Mouse (Mus musculus) CD4-positive helper T cell, adult 2 months (primary cell): ENCODE data around the gene Vars.
"Not testable (repeated sequence)": the region's sequence is repeated elsewhere in the genome, so short reads cannot be mapped to it uniquely, and the experiment has no call there.

Experiments used
- DNase-seq: peaks from one replicate; pipeline ENCODE4 v3.0.0-alpha.2; 2012; ENCODE audit warnings: low read depth, missing footprints, low spot score

Gene Vars

DNA sequence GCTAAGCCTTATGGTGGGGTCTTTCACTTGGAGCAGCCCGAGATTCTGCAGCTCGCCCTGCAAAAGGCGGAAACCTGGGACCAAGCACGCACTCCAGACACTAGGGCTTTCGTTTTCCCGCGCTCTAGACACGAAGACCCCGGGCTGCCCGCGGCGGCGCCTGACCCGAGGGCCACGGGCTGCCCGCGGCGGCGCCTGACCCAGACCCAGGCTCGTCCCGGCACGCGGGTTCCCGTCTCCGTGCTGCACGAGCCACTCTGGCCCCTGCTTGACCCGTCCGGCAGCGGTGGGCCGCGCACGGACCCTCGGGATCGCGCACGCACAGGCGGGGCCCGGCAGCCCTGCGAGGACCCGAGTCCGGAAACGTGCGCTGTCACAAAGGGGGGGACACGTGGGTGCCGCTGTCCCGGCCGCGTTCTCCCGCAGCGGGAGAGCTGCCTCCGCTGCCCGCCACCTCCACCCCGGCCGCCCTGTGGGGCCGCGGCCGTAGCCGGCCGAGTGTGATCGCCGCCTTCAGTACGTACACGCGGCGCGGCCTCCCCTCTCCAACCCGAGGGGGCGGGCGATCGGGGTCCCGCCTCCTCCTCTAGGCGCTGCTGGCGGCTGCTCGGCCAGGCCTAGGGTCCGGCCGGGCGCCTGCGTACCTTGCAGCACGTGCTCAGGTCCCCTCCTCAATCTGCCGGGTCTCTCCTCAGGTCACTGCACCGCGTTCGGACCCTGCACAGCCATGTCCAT, at the start of gene Vars:
TSS of gene Vars (plus strand) at position 271 of the 735 bp plus-strand sequence.
- DNase-seq = peak; percentile 89

DNA sequence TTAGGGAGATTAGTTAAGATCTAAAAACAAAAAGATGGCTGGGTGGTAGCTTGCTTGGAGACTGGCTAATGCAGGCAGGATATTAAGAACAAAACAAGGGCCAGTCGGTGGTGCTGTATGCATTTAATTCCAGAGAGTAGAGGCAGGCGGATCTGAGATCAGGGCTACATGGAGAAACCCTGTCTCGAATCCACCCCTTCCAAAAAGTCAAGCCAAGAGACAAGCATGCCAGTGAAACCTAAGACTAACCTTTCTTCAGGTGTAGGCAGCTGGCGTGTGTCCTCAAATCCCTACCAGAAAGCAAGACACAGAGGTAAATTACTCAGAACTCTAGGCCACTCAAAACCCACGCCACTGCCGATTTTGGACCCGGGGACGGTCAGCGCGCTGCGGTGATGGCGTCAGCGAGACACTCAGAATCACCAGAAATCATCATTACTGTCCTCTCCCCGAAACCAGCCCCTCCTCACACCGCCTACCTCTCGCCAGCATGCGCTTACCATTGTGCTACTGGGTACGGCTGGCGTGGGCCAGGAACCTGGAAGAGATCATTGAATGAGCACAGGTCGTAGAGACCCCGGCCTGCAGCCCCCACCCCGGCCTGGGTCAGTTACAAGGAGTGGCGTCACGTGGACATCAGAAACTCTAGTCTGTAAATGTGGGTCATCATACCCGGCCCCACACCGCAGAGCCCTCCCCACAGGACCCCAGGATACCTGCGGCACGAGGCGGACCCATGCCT, 49.0 kb upstream of the Vars start:
- no peak for DNase-seq

DNA sequence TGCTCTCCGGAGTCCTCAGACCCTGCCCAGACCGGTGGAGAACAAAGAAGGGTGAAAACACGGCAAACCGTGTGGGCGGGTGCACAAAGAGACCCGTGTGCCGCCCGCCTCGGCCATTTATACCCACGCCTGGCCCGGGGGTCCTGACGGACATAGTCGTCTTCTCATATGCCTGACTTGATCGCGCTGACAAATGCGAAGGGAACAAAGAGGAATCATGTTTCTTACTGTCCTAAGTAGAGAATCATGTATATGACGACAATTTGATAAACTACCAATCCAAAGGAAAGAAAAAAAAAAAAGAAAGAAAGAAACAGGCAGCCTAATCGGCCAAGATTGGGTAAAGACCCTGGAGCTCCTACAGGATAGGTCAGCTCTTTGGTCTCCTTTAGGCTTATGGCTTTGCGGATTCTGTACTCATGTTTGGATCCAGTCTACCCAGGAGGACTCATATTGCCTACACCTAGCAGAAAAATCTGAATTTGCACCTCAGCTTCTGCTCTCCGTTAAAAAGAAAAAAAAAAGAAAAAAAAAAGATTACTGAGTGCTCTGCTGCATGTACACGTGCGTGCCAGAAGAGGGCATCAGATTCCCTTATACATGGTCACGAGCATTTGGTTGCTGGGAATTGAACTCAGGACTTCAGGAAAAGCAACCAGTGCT, 48.3 kb upstream of the Vars start:
- DNase-seq = peak; percentile 80

DNA sequence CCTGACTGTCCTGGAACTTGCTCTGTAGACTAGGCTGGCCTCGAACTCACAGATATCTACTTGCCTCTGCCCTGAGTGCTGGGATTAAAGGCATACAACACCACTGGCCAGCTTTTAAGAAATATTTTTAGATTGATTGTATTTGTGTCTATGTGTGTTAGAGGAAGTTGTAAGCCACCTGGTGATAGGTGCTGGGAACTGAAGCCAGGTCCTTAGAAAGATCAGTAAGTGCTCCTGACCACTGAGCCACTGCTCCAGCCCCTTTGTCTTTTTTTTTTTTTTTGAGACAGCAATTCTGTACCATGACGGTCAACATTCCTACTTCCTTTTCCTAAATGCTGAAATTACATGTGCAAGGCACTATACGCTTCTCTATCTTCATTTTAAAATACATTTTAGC, 47.5 kb upstream of the Vars start:
- DNase-seq = no peak

DNA sequence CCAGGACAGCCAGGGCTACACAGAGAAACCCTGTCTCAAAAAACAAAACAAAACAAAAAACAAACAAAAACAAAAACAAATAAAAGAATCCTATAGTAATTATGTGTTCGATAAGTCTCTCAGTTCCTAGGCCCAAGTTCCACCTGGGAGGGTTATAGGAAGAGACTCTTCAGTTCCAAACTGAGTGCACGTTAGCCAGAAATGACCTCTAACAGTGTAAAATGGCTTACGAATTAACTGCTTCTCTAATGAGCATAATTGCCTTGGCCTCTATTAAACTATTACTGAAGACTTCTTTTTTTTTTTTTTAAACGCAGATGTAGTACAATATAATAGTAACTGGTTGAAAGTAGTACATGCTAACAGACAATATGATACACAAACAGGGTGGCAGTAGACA, 46.9 kb upstream of the Vars start:
- DNase-seq = no peak

DNA sequence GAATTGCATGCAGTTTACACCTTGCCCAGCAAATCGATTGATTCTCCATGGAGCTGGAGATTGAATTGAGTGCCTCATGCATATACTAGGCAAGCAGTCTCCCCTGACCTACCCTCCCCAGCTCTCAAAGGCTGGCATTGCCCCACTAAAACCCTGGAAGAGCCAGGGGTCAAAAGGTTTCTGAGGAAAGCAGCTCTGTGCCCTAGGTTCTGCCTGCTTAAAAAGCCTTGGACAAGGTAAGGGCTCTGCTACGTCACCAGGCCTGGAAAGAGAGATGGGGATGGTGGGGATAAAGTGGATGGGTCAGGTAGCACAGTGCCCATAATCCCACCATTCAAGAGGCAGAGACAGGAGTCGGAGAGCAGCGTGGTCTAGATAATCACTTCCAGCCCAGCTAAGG, 46.0 kb upstream of the Vars start:
- DNase-seq = no peak

DNA sequence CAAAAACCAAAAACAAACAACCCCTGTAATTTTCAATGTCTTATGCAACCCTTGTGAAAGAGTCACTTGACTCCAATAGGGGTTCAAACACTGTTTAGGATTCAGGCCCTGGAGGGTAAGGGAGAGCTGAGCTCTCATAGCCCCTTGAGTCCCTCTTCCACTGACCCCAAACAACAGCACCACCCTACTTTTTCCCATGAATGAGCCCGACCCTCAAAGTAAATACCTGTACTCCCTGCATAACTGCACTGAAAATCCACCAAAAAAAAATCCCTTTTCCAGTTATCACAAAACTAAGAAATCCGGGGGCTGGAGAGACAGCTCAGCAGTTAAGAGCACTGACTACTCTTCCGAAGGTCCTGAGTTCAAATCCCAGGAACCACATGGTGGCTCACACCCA, 44.9 kb upstream of the Vars start:
- DNase-seq = no peak

DNA sequence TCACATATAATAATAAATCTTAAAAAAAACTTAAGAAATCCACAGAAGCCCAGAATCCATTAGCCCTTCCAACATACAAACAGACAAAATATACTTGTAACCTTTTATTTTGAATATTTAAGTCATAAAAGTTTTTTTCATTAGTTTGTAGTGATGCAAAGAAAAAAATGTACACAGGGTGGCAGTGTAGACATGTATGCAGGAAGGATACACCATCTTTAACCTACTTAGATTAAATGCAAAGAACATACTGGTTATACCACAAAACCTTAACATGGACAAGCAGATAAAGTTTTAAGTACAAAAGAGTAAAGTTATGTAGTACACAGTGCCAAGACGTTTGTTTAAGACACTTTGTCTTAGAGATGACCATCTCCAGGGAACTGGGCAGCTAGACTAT, 44.4 kb upstream of the Vars start:
- DNase-seq = peak; percentile 62

DNA sequence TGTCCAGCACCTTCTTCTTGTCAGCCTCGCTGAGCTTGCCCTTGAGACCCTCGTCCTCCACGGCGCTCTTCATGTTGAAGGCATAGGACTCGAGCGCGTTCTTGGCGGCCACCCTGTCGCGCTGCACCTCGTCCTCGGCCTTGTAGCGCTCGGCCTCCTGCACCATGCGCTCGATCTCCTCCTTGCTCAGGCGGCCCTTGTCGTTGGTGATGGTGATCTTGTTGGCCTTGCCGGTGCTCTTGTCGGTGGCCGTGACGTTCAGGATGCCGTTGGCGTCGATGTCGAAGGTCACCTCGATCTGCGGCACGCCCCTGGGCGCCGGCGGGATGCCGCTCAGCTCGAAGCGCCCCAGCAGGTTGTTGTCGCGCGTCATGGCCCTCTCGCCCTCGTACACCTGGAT, 43.5 kb upstream of the Vars start:
- DNase-seq = not testable (repeated sequence)

DNA sequence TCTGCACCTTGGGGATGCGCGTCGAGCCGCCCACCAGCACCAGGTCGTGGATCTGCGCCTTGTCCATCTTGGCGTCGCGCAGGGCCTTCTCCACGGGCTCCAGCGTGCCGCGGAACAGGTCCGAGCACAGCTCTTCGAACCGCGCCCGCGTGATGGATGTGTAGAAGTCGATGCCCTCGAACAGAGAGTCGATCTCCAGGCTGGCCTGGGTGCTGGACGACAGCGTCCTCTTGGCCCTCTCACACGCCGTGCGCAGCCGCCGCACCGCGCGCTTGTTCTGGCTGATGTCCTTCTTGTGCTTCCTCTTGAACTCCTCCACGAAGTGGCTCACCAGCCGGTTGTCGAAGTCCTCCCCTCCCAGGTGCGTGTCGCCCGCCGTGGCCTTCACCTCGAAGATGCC, 42.8 kb upstream of the Vars start:
- DNase-seq = not testable (repeated sequence)

DNA sequence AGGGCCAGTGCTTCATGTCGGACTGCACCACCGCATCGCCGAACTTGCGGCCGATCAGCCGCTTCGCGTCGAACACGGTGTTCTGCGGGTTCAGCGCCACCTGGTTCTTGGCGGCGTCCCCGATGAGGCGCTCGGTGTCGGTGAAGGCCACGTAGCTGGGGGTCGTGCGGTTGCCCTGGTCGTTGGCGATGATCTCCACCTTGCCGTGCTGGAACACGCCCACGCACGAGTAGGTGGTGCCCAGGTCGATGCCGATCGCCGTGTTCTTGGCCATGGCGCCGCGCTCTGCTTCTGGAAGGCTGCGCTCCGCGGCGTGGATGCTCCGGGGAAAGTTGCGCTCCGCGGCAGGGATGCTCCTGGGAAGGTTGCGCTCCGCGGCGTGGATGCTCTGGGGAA, 42.1 kb upstream of the Vars start:
- not testable (repeated sequence) for DNase-seq

DNA sequence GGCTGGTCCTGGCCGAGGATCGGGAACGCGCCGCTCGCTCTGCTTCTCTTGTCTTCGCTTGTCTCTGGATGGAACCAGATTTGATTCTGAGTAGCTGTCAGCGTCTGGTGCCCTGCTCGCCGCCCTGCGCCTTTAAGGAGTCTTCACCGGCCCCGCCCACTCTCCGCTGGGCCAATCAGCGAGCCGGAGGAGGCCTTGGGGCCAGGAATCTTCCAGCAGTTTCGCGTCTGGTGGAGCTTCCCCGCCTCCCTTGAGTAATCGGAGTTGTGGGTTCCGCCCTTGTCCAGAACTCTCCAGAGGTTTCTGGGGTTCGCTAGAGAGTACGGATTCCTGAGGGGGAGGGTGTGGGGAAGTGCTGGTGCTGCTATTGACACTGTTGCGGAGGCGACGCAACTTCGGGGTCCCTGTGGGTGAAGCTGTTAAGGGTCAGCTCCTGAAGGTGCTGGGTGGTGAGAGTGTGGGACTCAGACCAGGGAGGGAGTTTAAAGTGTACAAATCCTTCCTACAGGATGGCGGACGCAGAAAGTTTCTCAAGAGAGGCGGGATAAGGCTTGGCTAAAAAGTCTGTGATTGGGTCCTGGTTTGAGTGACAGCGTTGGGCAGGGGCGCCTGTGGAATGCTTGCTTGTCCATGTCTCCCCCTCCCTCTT, 41.5 kb upstream of the Vars start, which contains the start of gene Hspa1b:
TSS of gene Hspa1b (minus strand) at position 109 of the 649 bp plus-strand sequence.
- peak; percentile 86 for DNase-seq

DNA sequence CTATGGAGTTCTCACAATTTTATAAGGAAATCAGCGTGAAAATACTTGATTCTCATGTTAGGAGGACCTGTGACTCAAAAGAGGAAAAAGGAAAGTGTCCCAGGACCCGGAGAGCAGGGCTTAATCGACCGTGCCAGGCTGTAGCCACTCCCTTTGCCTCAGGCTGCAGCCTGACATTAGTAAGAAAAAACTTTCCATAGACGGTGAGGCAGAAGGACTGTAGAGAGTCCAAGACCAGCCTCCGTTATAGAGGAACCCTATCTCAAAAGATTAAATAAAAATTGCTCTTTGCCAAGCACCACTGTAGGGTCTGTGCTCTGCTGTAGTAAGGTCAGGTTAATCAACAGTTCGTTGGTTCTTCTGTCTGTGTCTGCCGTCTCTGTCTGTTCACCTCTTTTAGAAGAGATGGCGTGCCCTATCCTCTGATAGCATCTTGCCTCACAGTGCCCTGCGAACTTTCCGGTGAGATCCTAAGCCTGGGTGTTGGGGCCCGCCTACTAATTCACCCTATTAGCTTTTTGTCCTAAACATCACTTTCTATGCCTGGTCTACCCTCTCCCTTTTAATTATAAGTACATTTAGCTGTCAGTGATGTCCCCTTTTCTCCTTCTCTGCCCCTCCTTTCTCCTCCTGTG, 40.8 kb upstream of the Vars start:
- peak; percentile 62 for DNase-seq

DNA sequence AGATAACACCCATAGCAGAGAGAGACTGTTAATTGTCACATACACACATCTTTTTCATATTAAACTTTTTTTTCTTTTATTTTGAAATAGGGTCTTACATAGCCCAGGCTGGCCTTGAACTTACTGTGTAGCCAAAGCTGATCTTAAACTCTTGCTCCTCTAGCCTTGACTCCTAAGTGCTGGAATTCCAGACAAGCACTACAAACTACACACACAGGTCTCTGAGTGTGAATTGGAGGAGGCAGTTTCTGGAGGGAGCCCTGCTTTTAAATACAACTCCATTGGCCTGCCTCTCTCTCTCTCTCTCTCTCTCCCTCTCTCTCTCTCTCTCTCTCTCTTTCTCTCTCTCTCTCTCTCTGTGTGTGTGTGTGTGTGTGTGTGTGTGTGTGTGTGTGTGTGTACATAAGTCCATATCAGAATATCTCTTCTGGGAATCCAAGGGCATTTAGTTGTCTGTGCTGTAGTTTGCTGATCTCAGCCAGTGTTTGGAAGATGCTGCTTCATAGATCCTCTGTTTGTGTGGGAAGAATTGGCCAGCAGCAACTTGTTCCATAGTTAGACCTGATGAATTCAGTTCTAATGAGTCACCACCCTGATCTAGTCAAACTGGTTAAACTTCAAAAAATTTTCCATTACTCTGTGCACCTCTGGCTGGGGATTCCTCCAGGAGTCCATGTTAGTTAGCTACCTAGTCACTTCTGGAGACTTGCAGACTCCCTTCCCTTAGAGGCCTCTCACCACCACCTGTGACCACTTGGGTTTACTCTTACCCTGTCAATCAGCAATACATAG, 39.9 kb upstream of the Vars start:
- no peak for DNase-seq

DNA sequence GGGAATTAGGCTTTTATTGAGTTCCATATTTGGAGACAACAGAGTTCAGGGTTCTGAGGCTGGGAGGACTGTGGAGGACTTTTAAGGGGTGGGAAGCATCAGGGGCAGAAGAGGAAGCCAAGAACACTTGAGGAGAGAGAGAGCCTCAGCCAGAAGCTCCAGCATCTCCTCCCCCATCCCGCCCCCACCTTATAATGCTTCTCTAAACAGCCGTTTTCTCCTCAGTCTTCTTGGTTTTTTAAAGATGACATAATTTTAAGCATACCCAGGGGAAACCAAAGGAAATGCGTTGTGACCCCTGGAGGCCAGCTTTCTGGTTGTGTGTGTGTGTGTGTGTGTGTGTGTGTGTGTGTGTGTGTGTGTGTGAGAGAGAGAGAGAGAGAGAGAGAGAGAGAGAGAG, 38.7 kb upstream of the Vars start:
- no peak for DNase-seq

DNA sequence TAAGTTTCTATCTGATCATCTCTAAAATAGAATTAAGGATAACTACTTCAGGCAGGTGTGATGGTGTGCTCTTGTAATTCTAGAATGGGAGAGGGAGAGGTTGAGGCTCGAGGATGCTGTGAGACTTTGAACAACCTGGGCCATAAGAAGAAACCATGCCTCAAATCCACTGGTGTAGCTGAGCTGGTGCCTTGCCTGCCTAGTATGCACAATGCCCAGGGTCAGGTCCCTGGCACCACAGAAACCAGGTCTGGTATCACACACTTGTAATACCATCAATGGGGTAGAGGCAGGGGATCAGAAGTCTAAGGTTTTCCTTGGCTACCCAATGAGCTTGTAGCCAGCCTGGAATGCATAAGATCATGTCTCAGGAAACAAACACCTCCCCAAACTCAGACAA, 37.9 kb upstream of the Vars start:
- no peak for DNase-seq

DNA sequence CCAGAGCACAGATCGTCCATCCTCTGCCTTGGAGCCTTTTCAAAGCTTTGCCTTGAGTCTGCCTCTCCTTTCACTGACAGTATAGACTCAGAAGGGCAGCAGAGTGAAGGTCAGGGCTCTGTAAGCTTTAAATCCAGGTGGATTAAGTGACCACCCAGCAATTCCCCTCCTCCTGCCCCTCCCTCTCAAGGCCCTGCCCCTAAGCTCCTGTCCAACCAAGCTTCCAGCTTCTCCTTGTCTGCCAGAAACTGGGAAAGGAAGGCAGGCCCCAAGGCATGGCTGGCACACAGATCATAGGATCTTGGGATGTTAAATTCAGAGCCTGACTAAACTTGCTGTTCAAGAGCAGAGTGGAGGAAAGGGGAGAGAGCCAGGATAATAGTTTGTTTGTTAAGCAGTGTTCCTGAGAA, 36.1 kb upstream of the Vars start:
- DNase-seq = no peak

DNA sequence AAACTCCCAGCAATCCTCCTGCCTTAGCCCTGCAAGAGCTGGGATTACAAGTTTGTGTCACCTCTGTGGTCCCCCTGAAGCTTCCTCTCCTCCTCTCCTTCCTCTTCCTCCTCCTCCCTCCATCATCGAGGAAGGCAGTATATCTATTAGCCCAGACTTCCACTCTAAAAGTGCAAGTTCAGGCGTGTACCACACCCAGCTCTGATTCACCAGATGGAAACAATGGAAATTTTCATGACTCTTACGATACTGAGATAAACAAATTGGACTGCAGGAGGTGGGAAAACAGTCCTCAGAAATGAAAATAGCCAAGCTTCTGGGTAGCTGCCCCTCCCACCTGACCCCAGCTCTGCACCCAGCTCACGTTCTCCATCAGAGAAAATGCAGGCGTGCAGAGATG, 35.2 kb upstream of the Vars start:
- DNase-seq = no peak

DNA sequence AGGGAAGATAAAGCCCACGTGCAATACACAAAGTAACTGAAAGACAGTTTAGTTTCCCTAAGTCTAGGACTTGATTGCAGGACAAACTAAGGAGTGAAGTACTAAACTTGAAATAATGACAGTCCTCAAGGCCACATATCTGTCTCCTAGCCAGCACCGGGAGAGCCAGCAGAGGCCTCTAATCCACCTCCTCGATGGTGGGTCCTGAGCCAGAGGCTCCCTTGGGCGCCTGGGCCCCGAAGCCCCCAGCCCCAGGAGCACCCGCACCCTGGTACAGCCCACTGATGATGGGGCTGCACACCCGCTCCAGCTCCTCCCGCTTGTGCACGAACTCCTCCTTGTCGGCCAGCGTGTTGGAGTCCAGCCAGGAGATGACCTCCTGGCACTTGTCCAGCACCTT, 31.0 kb upstream of the Vars start, which contains the start of gene Gm20481:
TSS of gene Gm20481 (plus strand) at position 91 of the 400 bp plus-strand sequence.
- not testable (repeated sequence) for DNase-seq

DNA sequence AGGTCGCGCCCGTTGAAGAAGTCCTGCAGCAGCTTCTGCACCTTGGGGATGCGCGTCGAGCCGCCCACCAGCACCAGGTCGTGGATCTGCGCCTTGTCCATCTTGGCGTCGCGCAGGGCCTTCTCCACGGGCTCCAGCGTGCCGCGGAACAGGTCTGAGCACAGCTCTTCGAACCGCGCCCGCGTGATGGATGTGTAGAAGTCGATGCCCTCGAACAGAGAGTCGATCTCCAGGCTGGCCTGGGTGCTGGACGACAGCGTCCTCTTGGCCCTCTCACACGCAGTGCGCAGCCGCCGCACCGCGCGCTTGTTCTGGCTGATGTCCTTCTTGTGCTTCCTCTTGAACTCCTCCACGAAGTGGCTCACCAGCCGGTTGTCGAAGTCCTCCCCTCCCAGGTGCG, 29.9 kb upstream of the Vars start:
- DNase-seq = not testable (repeated sequence)

DNA sequence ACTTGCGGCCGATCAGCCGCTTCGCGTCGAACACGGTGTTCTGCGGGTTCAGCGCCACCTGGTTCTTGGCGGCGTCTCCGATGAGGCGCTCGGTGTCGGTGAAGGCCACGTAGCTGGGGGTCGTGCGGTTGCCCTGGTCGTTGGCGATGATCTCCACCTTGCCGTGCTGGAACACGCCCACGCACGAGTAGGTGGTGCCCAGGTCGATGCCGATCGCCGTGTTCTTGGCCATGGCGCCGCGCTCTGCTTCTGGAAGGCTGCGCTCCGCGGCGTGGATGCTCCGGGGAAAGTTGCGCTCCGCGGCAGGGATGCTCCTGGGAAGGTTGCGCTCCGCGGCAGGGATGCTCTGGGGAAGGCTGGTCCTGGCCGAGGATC, 29.1 kb upstream of the Vars start:
- not testable (repeated sequence) for DNase-seq
